Mouse (Mus musculus) stomach, postnatal 0 days (tissue): Measurements from ENCODE around the gene Rabepk.
A peak's percentile ranks its signal among the peaks of the same experiment; 100 is the strongest.
"Not testable (repeated sequence)": the region's sequence is repeated elsewhere in the genome, so short reads cannot be mapped to it uniquely, and the experiment has no call there.

ENCODE experiments used
- CTCF ChIP-seq: IDR thresholded peaks from 2 replicates; pipeline ENCODE4 v1.5.1; 2016; ENCODE audit warnings: antibody characterized with exemption, low read depth, mild to moderate bottlenecking, moderate library complexity
- EP300 ChIP-seq: optimal IDR thresholded peaks from 2 replicates; pipeline ENCODE3; 2016; ENCODE audit warnings: antibody characterized with exemption

DNA sequence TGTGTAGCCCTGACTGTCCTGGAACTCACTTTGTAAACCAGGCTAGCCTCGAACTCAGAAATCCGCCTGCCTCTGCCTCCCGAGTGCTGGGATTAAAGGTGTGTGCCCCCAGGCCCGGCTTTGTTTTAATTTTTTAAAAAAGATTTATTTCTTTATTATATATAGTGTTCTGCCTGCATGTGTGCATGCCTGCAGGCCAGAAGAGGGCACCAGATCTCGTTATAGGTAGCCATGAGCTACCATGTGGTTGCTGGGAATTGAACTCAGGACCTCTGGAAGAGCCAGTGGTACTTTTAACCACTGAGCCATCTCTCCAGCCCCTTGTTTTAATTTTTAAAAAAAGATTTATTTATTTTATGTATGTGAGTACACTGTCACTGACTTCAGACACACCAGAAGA lies 40.4 kb upstream of the Rabepk start:
- TF ChIP-seq CTCF, result peak; percentile 42
- not testable (repeated sequence) for TF ChIP-seq EP300
